Mouse (Mus musculus) spleen, embryonic (tissue): ENCODE results near the gene Gpa33.

Experiments used
- CTCF ChIA-PET: fragments of 350-600 bp; sonication (Branson Sonifier 250); formaldehyde crosslinking; loops from one replicate; lab custom pipeline; 2022; lab: Charles Lee

Gene Gpa33

GRCm38 (mm10) chr1:166160569-166161445 is 30.8 kb downstream of the Gpa33 start:
- CTCF ChIA-PET, result interaction anchor here (0.7 to 1.4 kb wide), 2 partner anchors 199 to 202 kb away, joined by 4 to 5 read pairs; no protein-coding TSS in a partner anchor

- CTCF ChIA-PET, result no interaction called here
Measured at GRCm38 (mm10) chr1:166164580-166164979, 34.5 kb downstream of the Gpa33 start.

DNA sequence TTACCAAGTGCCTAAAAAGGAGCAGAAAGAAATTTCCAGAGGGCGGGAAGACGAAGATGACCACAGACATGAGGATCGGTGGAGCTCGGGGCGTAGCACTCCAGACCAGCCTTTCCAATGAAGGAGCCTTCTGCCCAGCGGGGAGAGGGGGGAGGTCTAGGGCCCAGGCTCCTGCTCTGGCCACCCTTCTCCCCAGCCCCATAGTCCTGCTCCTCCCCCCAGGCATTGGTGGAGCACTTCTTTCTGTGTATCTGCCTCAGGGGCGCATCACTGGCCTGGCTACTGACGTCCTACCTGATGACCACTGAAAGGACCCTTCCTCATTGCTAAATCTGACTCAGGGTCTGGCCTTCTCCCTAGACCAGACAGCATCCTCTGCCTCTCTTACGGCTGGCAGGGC is 35.1 kb downstream of the Gpa33 start:
- CTCF ChIA-PET, result no interaction called here

DNA sequence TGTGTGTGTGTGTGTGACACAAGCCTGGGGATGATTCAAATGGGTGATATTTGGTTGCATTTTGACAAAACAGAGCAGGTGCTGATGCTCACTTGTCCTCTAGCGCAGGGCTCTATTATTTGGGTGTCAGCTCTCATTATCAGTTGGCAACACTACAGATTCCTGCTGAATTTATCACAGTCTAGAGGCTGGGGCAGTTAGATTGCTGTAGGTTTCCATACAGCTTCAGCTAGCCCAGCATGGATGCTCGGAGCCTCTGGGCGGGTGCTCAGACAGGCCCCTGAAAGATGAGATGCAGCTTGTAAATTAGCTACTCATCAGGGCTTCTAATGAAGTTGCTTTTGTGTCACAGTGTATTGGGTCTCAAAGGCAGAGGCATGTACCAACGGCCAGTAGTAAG is 37.4 kb downstream of the Gpa33 start:
- CTCF ChIA-PET, result no interaction called here

GRCm38 (mm10) chr1:166168017-166168416 is 38.0 kb downstream of the Gpa33 start:
- CTCF ChIA-PET, result interaction anchor here (0.5 kb wide), 1 partner anchor 397 kb away, joined by 6 read pairs; no protein-coding TSS in a partner anchor

GRCm38 (mm10) chr1:166169713-166170112 is 39.7 kb downstream of the Gpa33 start:
- CTCF ChIA-PET, result no interaction called here

- CTCF ChIA-PET, result no interaction called here
Measured at GRCm38 (mm10) chr1:166170852-166171251, 40.8 kb downstream of the Gpa33 start.

DNA sequence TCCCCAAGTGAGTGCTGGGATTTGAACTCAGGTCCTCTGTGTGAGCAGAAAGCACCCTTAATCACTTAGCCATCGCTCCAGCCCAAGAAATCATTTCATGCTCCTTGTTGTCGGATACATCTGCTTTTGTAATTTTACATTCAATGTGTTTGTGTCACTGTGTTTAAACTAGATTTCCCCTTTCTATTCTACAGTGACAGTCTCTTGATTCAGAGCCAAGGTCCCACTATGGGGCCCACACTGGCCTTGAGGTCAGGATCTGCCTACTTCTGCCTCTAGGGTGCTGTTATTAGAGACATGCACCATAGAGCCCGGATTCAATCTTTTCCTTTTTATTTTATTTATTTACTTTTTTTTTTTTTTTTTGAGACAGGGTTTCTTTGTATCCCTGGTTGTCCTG is 43.0 kb downstream of the Gpa33 start:
- CTCF ChIA-PET, result no interaction called here

DNA sequence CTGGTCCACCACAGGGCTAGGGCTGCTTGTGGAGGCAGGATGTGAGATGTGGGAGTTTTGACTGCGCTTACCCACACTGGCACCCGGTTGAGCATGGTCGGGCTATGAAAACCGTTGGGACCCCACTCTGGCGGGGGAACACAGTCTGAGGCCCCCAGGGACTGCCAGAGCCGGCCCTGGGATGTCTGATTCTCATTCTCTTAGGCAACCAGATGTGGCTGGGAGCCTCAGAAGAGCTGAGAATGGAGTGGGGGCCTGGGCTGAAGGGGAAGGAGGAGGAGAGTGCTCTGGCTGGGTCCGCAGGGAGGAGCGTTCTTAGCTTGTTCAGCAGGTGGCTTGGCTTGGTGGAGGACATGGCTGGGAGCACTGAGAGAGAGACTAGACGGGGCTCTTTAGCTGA is 43.6 kb downstream of the Gpa33 start:
- CTCF ChIA-PET, result no interaction called here

DNA sequence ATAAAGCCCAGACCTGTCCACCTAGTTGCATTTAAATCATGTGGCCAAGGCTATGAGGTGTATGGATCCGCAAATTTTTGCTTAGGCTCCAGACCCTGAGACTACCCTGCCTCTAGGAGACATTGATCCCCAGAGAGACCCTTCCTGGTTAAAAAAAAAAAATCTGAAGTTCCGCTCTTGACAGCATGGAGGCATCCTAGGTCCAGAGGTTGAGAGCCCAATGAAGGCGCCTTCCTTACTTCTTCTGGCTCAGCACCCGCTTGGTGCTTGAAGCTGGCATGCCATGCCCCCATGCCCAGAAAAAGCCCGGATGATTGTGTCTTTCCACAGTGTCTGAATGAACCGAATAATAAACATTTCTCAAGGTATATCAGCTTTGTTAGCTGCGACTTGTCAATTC is 51.5 kb downstream of the Gpa33 start:
- CTCF ChIA-PET, result no interaction called here

- CTCF ChIA-PET, result no interaction called here
Measured at GRCm38 (mm10) chr1:166182952-166183627, 53.1 kb downstream of the Gpa33 start.

DNA sequence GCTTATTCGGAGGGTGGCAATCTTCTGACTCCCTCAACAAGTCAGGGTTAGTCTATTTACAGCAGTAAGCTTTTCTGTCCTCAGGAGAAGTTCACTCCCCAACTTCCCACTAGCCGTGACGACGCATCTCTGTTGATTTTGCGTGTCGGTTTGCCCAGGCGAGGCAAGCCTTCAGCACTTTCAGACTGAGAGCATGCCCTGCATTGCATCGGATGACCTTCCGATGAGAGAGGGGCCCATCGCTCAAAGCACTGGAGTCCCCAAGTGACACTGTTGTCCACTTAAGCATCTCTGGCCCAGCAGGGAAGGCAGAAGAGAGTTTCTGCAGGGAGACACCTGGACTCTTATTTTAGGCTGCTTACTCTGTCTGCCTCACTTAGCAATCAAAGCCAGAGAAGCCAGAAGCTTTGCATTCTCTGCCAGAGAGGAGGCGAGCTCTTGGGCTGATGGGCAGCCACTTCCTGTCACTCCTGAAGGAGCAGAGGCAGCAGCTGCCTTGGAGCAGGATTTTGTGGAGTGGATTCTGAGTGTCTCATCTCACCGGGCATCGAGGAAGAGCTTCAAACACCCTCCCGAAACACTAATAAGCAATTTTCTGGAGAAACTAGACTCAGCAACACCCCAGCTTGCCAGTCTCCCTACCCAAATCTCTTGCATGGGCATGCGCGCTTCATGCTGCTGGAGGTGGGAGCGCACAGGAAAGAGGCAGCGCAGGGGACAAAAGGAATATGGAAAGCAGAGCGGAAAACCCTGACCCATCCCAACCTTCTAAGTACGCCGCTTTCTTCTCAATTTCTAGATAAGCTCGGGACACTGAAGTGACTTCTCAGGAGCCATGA is 54.6 kb downstream of the Gpa33 start:
- CTCF ChIA-PET, result no interaction called here

DNA sequence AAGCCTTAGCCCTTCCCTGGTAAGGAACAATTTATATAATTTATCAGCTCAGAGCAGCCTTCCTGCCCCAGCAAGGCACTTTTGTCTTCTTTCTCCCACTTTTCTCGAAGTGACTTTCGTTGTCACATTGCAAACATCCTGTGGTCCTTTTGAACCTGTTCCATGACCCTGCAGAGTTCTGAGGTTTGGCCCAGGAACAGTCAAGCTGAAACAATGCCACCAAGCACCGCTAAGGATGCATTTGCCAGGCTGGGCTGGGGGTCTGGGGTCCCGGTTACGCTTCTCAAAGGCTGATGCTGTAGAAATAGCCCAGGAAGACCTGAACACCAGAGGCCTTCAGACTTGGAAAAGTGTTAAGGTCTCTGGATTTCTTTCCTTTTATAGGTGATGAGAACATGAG is 55.3 kb downstream of the Gpa33 start:
- CTCF ChIA-PET, result no interaction called here

DNA sequence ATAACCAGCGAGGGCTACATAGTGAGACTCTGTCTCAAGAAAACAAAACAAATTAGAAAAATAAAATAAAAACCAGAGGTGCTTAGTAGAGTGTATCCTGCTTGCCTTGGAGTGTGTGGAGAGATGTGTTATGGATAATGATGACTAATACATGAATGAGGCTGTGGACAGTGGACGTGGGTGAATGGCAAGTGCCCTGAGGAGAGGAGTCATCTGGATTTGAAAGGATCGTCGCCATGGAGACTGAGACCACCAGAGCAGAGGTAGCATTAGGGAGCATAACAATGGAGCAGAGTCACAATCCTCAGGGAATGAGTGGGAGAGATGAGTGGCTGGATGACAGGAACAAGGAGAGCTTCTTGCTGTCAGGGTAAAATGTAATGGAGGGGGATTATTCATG is 59.8 kb downstream of the Gpa33 start:
- CTCF ChIA-PET, result no interaction called here

DNA sequence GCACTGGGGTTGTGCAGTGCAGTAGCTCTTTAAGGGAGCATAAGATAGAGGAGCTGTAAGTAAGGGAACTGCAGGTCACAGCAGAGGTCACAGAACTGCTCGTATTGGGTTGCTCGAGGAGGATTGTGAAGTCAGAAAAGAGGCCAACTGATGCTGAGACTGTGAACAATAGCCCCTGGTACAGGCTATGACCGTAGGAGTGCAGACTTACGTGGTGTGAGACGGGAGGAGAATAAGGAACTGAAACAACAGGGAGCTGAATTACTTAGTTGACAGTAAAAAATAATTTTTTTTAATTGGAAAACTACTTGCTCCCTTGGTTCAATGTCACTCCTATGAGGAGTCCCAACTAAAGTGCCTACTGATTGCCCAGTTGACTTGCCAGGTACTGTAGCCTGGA is 74.1 kb downstream of the Gpa33 start:
- CTCF ChIA-PET, result no interaction called here

GRCm38 (mm10) chr1:166205159-166205558 is 75.1 kb downstream of the Gpa33 start:
- CTCF ChIA-PET, result no interaction called here

DNA sequence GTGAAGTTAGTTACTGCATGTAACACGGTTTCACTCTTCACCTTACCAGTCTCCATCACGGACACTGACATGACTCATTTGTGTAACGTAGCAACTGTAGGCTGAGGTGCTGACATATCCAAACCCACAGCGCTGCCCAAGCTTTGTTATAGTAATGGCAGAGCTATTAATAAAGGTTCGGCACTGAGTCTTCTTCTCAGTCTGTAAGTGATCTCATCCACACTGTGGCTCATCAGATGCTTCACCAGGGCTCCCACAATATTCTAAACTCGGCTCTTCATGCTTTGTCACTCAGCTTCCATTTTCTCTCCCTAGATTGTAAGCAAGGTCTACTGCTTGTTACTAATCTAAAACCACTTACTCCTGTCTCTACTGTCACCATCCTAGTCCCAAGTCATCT is 79.3 kb downstream of the Gpa33 start:
- CTCF ChIA-PET, result no interaction called here

DNA sequence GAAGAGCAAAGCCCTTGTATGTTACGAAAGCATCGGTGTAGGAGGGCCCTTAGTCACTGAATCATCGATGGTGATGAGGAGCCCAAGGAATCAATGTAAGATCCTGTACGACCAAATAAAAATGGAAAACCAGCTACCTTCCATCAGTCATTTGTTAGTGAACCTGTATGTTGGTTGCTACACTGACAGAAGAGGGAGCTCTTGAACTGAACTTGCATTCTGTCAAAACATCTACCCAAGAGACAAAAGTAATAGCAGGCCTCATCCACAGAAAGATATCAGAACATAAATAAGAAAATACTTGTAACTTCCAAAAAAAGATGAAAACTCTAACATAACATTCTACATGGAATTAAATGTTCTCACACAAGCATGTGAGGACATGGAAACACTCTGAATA is 84.1 kb downstream of the Gpa33 start:
- CTCF ChIA-PET, result no interaction called here
